Mouse (Mus musculus): ENCODE data around the gene Nfia. TPM values are rescaled to one million over a fixed set of nuclear protein-coding genes. Genes with fewer than 3 reads are reported as not detected.

Nfia gene
- polyA plus RNA-seq, 1 experiment, result 10.3 TPM

- 82% methylated on average over 2 of the region's 2 CpGs for WGBS
- no peak for DNase-seq (ENCODE audit: low read depth, low spot score)
Measured at GRCm38 (mm10) chr4:98009966-98010365, 237.4 kb downstream of the Nfia start.

GRCm38 (mm10) chr4:98019811-98020210 is 247.3 kb downstream of the Nfia start:
- no peak for DNase-seq (ENCODE audit: low read depth, low spot score)
- WGBS, result 85% methylated on average over 3 of the region's 3 CpGs

GRCm38 (mm10) chr4:98020836-98021235 is 248.3 kb downstream of the Nfia start:
- 69% methylated on average over 7 of the region's 7 CpGs for WGBS

GRCm38 (mm10) chr4:98023245-98023792 is 250.8 kb downstream of the Nfia start:
- no peak for DNase-seq (ENCODE audit: low read depth, low spot score)
- 92% methylated on average over 6 of the region's 6 CpGs for WGBS

More at GRCm38 (mm10) chr4:98020836-98021235, 248.3 kb downstream of the Nfia start:
- DNase-seq (ENCODE audit: low read depth, low spot score), result no peak

- WGBS, result 88% methylated on average over 4 of the region's 4 CpGs
- DNase-seq (ENCODE audit: low read depth, low spot score), result no peak
Measured at GRCm38 (mm10) chr4:98027412-98027811, 254.9 kb downstream of the Nfia start.

- WGBS, result 67% methylated on average over 3 of the region's 3 CpGs
- no peak for DNase-seq (ENCODE audit: low read depth, low spot score)
Measured at GRCm38 (mm10) chr4:98031871-98032270, 259.3 kb downstream of the Nfia start.

GRCm38 (mm10) chr4:98032332-98032731 is 259.8 kb downstream of the Nfia start:
- 84% methylated on average over 5 of the region's 5 CpGs for WGBS

GRCm38 (mm10) chr4:98039095-98039494 is 266.6 kb downstream of the Nfia start:
- no peak for DNase-seq (ENCODE audit: low read depth, low spot score)
- WGBS, result 64% methylated on average over 5 of the region's 5 CpGs

More at GRCm38 (mm10) chr4:98032332-98032731, 259.8 kb downstream of the Nfia start:
- DNase-seq (ENCODE audit: low read depth, low spot score), result no peak

- no peak for DNase-seq (ENCODE audit: low read depth, low spot score)
- 84% methylated on average over 7 of the region's 7 CpGs for WGBS
Measured at GRCm38 (mm10) chr4:98040179-98040578, 267.6 kb downstream of the Nfia start.

GRCm38 (mm10) chr4:98044611-98045010 is 272.1 kb downstream of the Nfia start:
- 87% methylated on average over 8 of the region's 8 CpGs for WGBS
- no peak for DNase-seq (ENCODE audit: low read depth, low spot score)

GRCm38 (mm10) chr4:98047369-98047768 is 274.8 kb downstream of the Nfia start:
- no peak for DNase-seq (ENCODE audit: low read depth, low spot score)

GRCm38 (mm10) chr4:98049584-98049983 is 277.1 kb downstream of the Nfia start:
- 68% methylated on average over 7 of the region's 7 CpGs for WGBS
- DNase-seq (ENCODE audit: low read depth, low spot score), result no peak

GRCm38 (mm10) chr4:98050003-98050620 is 277.6 kb downstream of the Nfia start:
- DNase-seq (ENCODE audit: low read depth, low spot score), result no peak
- 82% methylated on average over 8 of the region's 8 CpGs for WGBS

GRCm38 (mm10) chr4:98050781-98051180 is 278.2 kb downstream of the Nfia start:
- 75% methylated on average over 10 of the region's 10 CpGs for WGBS
- no peak for DNase-seq (ENCODE audit: low read depth, low spot score)

- no peak for DNase-seq (ENCODE audit: low read depth, low spot score)
- WGBS, result 74% methylated on average over 3 of the region's 3 CpGs
Measured at GRCm38 (mm10) chr4:98051326-98051725, 278.8 kb downstream of the Nfia start.

GRCm38 (mm10) chr4:98055036-98055435 is 282.5 kb downstream of the Nfia start:
- 87% methylated on average over 4 of the region's 4 CpGs for WGBS
- DNase-seq (ENCODE audit: low read depth, low spot score), result no peak

- WGBS, result 71% methylated on average over 7 of the region's 7 CpGs
- no peak for DNase-seq (ENCODE audit: low read depth, low spot score)
Measured at GRCm38 (mm10) chr4:98056396-98057020, 284.0 kb downstream of the Nfia start.

- no peak for DNase-seq (ENCODE audit: low read depth, low spot score)
- 88% methylated on average over 12 of the region's 12 CpGs for WGBS
Measured at GRCm38 (mm10) chr4:98057246-98057645, 284.7 kb downstream of the Nfia start.

- 76% methylated on average over 4 of the region's 4 CpGs for WGBS
- no peak for DNase-seq (ENCODE audit: low read depth, low spot score)
Measured at GRCm38 (mm10) chr4:98057721-98058120, 285.2 kb downstream of the Nfia start.

GRCm38 (mm10) chr4:98058182-98058581 is 285.6 kb downstream of the Nfia start:
- no peak for DNase-seq (ENCODE audit: low read depth, low spot score)

- 36% methylated on average over 1 of the region's 1 CpGs for WGBS
- DNase-seq (ENCODE audit: low read depth, low spot score), result no peak
Measured at GRCm38 (mm10) chr4:98060601-98061000, 288.1 kb downstream of the Nfia start.
